ENCODE assay signal across 8 mouse cellular contexts in the genomic region with DNA sequence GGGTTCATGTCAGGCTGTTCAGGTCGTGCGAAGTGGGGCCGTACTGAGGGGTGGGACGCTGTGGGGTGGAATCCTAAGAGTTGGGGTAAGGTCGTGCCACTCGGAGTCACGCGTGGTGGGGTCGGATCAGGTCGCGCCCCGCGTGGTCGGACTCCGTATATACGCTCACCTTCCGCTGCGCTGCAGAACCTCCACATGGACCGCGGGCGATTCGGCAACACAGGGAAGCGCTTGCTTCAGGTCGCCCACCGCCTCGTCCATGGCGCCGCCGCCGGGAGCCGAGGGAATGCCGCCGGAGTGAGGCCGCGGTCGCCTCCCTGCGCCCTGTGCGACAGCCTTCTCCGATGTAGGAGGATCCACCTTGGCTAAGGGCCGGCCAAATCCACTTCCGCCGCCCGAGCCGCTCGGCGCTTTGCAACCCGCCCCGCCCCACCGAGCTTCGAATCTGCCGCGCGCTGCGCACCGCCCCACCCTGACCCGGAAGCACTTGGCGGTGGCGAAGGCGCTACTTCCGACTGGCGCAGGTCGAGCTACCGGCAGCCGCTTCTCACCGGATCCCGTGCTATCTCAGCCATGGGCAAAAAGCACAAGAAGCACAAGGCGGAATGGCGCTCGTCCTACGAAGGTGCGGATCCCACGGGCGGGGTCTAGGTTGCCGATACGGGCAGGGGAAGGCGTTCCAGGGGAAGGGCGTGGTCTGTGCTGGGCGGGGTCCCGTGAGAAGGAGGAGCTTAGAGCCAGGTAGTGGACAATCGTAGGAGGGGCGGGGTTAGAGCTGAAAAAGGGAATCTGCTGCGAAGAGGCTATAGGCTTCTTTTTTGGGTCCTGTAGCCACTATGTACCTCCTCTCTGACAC. TPM values are rescaled to one million over a fixed set of nuclear protein-coding genes. Genes with fewer than 3 reads are reported as not detected.
DNase-seq lines count a peak whose midpoint lies in the region; ATAC-seq and TF ChIP-seq lines count a peak whose summit lies in the region.

Trip13 (minus strand) TSS at position 464 of the 856 bp plus-strand sequence.
Brd9 (plus strand) TSS at position 491 of the 856 bp plus-strand sequence.

- H3K36me3 ChIP-seq in ES-Bruce4 (ENCODE audit: control insufficient read depth, insufficient read depth, low read length, poor library complexity, severe bottlenecking): peaks cover 11% of the 10 kb centered on the region
- H3K36me3 ChIP-seq in forebrain, embryonic 13.5 days (ENCODE audit: poor library complexity, severe bottlenecking): peaks cover 51% of the 10 kb centered on the region
- H3K36me3 ChIP-seq in liver, postnatal 0 days (replicated peaks; ENCODE audit: insufficient read depth, low read length): peaks cover 20% of the 10 kb centered on the region
- H3K36me3 ChIP-seq in neural tube, embryonic 14.5 days (ENCODE audit: control insufficient read depth, insufficient read depth, low read length): peaks cover 21% of the 10 kb centered on the region

- TF ChIP-seq EP300 in ES-Bruce4 (IDR thresholded peaks at IDR 0.05; ENCODE audit: insufficient read depth, low read depth, low read length): no peak
- peak; percentile 36; the same call in 1 of the 2 replicates for TF ChIP-seq EP300 in liver, postnatal 0 days (IDR thresholded peaks at IDR 0.05; ENCODE audit: low read depth)

- peak within 1 kb of the TSS; percentile 75 for H3K9ac ChIP-seq in ES-Bruce4 (ENCODE audit: low read depth, poor library complexity, severe bottlenecking)
- H3K9ac ChIP-seq in forebrain, embryonic 13.5 days: peak within 1 kb of the TSS; percentile 76
- H3K9ac ChIP-seq in liver, postnatal 0 days (replicated peaks): peak within 1 kb of the TSS; percentile 83
- H3K9ac ChIP-seq in neural tube, embryonic 14.5 days (replicated peaks; ENCODE audit: low read depth, low read length): peak within 1 kb of the TSS; percentile 78

- intact Hi-C loops in heart, postnatal 10 days (cut with DNase I): no loop called here

- no peaks in the 10 kb centered on the region for H3K4me1 ChIP-seq in ES-Bruce4 (ENCODE audit: control insufficient read depth, insufficient read depth, low read length)
- peaks cover 17% of the 10 kb centered on the region for H3K4me1 ChIP-seq in forebrain, embryonic 13.5 days
- H3K4me1 ChIP-seq in liver, postnatal 0 days (ENCODE audit: insufficient read depth): peaks cover 14% of the 10 kb centered on the region
- H3K4me1 ChIP-seq in neural tube, embryonic 14.5 days (ENCODE audit: control insufficient read depth, insufficient read depth, low read length): peaks cover 14% of the 10 kb centered on the region

- peak within 1 kb of the TSS; percentile 76 for H3K27ac ChIP-seq in ES-Bruce4 (ENCODE audit: insufficient read depth, low read length)
- peak within 1 kb of the TSS; percentile 79 for H3K27ac ChIP-seq in forebrain, embryonic 13.5 days
- peak within 1 kb of the TSS; percentile 92 for H3K27ac ChIP-seq in liver, postnatal 0 days (ENCODE audit: low read depth)
- peak within 1 kb of the TSS; percentile 82 for H3K27ac ChIP-seq in neural tube, embryonic 14.5 days (ENCODE audit: low read depth, low read length)

- WGBS in forebrain, embryonic 13.5 days: under 1% methylated on average over 80 of the region's 82 CpGs
- under 1% methylated on average over 82 of the region's 82 CpGs for WGBS in large intestine, adult 2 months
- under 1% methylated on average over 71 of the region's 82 CpGs for WGBS in liver, postnatal 0 days (ENCODE audit: insufficient replicate concordance)
- WGBS in neural tube, embryonic 14.5 days: under 1% methylated on average over 82 of the region's 82 CpGs

- H3K27me3 ChIP-seq in ES-Bruce4 (ENCODE audit: control insufficient read depth, insufficient read depth, low read length, poor library complexity, severe bottlenecking): no peaks in the 10 kb centered on the region
- no peaks in the 10 kb centered on the region for H3K27me3 ChIP-seq in forebrain, embryonic 13.5 days
- H3K27me3 ChIP-seq in liver, postnatal 0 days (ENCODE audit: insufficient read depth, low read length): no peaks in the 10 kb centered on the region
- no peaks in the 10 kb centered on the region for H3K27me3 ChIP-seq in neural tube, embryonic 14.5 days (ENCODE audit: control insufficient read depth, insufficient read depth, low read length)

- H3K9me3 ChIP-seq in ES-Bruce4 (replicated peaks; ENCODE audit: control insufficient read depth, insufficient read depth, low read length, poor library complexity, severe bottlenecking): no peaks in the 10 kb centered on the region
- no peaks in the 10 kb centered on the region for H3K9me3 ChIP-seq in forebrain, embryonic 13.5 days (replicated peaks)
- no peaks in the 10 kb centered on the region for H3K9me3 ChIP-seq in liver, postnatal 0 days (ENCODE audit: low read length)
- H3K9me3 ChIP-seq in neural tube, embryonic 14.5 days (ENCODE audit: control insufficient read depth, low read length): no peaks in the 10 kb centered on the region

- TF ChIP-seq CTCF in ES-Bruce4 (IDR thresholded peaks at IDR 0.05; ENCODE audit: low read depth, low read length): no peak
- TF ChIP-seq CTCF in liver, postnatal 0 days (IDR thresholded peaks at IDR 0.05; ENCODE audit: low read depth): peak; percentile 25

- peak; percentile 95 to 96 for DNase-seq in heart, postnatal 10 days
- DNase-seq in large intestine, adult 2 months (ENCODE audit: low read depth, low spot score): peak; percentile 67
- peak; percentile 98 for DNase-seq in liver, postnatal 0 days
- peak; percentile 96 for DNase-seq in testis, postnatal 10 days (ENCODE audit: low spot score)

- H3K4me2 ChIP-seq in forebrain, embryonic 13.5 days: peak within 1 kb of the TSS; percentile 81
- H3K4me2 ChIP-seq in liver, postnatal 0 days (ENCODE audit: low read depth, low read length): peak within 1 kb of the TSS; percentile 94
- H3K4me2 ChIP-seq in neural tube, embryonic 14.5 days (ENCODE audit: low read depth, low read length): peak within 1 kb of the TSS; percentile 84

- peak within 1 kb of the TSS; percentile 96 for H3K4me3 ChIP-seq in ES-Bruce4 (ENCODE audit: low read depth, low read length)
- H3K4me3 ChIP-seq in forebrain, embryonic 13.5 days: peak within 1 kb of the TSS; percentile 75
- H3K4me3 ChIP-seq in liver, postnatal 0 days (ENCODE audit: low read depth, low read length): peak within 1 kb of the TSS; percentile 83
- H3K4me3 ChIP-seq in neural tube, embryonic 14.5 days (ENCODE audit: low read depth, low read length): peak within 1 kb of the TSS; percentile 72

- ATAC-seq in cerebellum, adult (ENCODE audit: insufficient number of reproducible peaks, low FRiP score, low TSS enrichment): peak; percentile 89
- peak; percentile 98 for ATAC-seq in forebrain, embryonic 13.5 days
- ATAC-seq in liver, postnatal 0 days: peak; percentile 98
- peak; percentile 99 for ATAC-seq in neural tube, embryonic 14.5 days (ENCODE audit: low read depth)

- TF ChIP-seq POLR2A in ES-Bruce4 (IDR thresholded peaks at IDR 0.05; ENCODE audit: insufficient read depth, low read length): no peak

RNA-seq across cellular contexts. Expression of gene Trip13, which starts in this region (rescaled TPM):
- polyA plus RNA-seq in ES-Bruce4 (2011; ENCODE audit: insufficient read depth, insufficient read length, low read depth, missing spikeins): 72.9 and 80.6 TPM in 2 replicates
- 30.8 and 33.8 TPM in 2 replicates for polyA plus RNA-seq in forebrain, embryonic 13.5 days (2015; fragmentation: Nextera tagmentation; extraction: Ambion mirVana)
- total RNA-seq in heart, postnatal 10 days (2021): 1 to 10 TPM; 3.0 to 4.0 TPM
- polyA plus RNA-seq in large intestine, adult 2 months (2012; rRNA removed): 2.9 and 3.1 TPM in 2 replicates
- polyA plus RNA-seq in liver, postnatal 0 days (2015; fragmentation: Nextera tagmentation; extraction: Ambion mirVana): 6.9 and 7.7 TPM in 2 replicates
- polyA plus RNA-seq in neural tube, embryonic 14.5 days (2014; fragmentation: Nextera tagmentation; extraction: Ambion mirVana): 7.8 and 8.7 TPM in 2 replicates

RNA-seq across cellular contexts. Expression of gene Brd9, which starts in this region (rescaled TPM):
- polyA plus RNA-seq in ES-Bruce4 (2011; ENCODE audit: insufficient read depth, insufficient read length, low read depth, missing spikeins): 26.3 and 30.7 TPM in 2 replicates
- polyA plus RNA-seq in forebrain, embryonic 13.5 days (2015; fragmentation: Nextera tagmentation; extraction: Ambion mirVana): 87.9 and 89.7 TPM in 2 replicates
- total RNA-seq in heart, postnatal 10 days (2021): 10 to 100 TPM; 30.9 to 32.1 TPM
- 31.3 and 33.8 TPM in 2 replicates for polyA plus RNA-seq in large intestine, adult 2 months (2012; rRNA removed)
- 10.3 and 10.6 TPM in 2 replicates for polyA plus RNA-seq in liver, postnatal 0 days (2015; fragmentation: Nextera tagmentation; extraction: Ambion mirVana)
- 85.7 and 89.5 TPM in 2 replicates for polyA plus RNA-seq in neural tube, embryonic 14.5 days (2014; fragmentation: Nextera tagmentation; extraction: Ambion mirVana)

Comparison
In these comparisons a context has a peak if more than half of its experiments do, and no peak if none do; other contexts are left out.
1. Peak in every context shown above with its lines: DNase-seq, ATAC-seq, H3K4me3 ChIP-seq and H3K27ac ChIP-seq.